Mouse (Mus musculus) megakaryocyte, embryonic 14.5 days (primary cell): ENCODE measurements around the gene Gm20425.

ENCODE experiments used
- FLI1 ChIP-seq: IDR thresholded peaks from 2 replicates; pipeline ENCODE4 v1.6.1; 2012; ENCODE audit warnings: low read length, inconsistent platforms, mixed read lengths
- GATA1 ChIP-seq: IDR thresholded peaks from 3 replicates; pipeline ENCODE4 v1.6.1; 2012; ENCODE audit warnings: mixed read lengths, low read length, inconsistent platforms, borderline replicate concordance

DNA sequence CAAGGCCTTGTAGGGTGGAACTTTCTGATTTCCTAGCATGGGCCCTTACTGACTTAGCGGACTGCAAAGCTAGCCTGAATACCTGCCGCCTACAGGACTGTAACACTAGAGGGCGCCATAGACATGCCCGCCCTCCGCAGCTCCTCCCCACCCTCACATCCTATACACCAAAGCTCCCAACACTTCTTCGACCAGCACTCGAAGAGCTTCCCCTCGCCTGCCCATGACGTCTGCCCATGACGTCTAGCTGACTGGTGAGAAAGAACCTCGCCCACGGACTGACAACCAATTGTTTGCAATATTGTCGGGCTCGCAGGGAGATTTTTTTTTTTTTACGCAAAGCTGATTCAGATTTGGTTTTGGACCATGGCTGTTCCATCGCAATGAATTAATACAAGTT, 22.3 kb downstream of the Gm20425 start:
- no peak for TF ChIP-seq GATA1
- TF ChIP-seq FLI1 = no peak
